Mouse (Mus musculus): Measurements from ENCODE around the gene Ap1m2.
A peak's percentile ranks its signal among the peaks of the same experiment; 100 is the strongest.

The Ap1m2 gene

GRCm38 (mm10) chr9:21312134-21312533, at the start of gene Ap1m2:
Gene Ap1m2, minus strand, starts transcription at chr9:21312337.
- no peak for DNase-seq (ENCODE audit: low read depth, low spot score)

- DNase-seq (ENCODE audit: low read depth, low spot score): peak; percentile 85
Measured at GRCm38 (mm10) chr9:21356981-21357718, 45.0 kb upstream of the Ap1m2 start.

GRCm38 (mm10) chr9:21354796-21355195, 42.7 kb upstream of the Ap1m2 start:
- DNase-seq (ENCODE audit: low read depth, low spot score): no peak

- no peak for DNase-seq (ENCODE audit: low read depth, low spot score)
Measured at GRCm38 (mm10) chr9:21353373-21353686, 41.2 kb upstream of the Ap1m2 start.

- DNase-seq (ENCODE audit: low read depth, low spot score): no peak
Measured at GRCm38 (mm10) chr9:21352463-21353372, 40.6 kb upstream of the Ap1m2 start.

GRCm38 (mm10) chr9:21351702-21352377, 39.7 kb upstream of the Ap1m2 start:
- DNase-seq (ENCODE audit: low read depth, low spot score): no peak

GRCm38 (mm10) chr9:21351178-21351577, 39.0 kb upstream of the Ap1m2 start:
- DNase-seq (ENCODE audit: low read depth, low spot score): no peak

GRCm38 (mm10) chr9:21348152-21348551, 36.0 kb upstream of the Ap1m2 start:
- DNase-seq (ENCODE audit: low read depth, low spot score): no peak

GRCm38 (mm10) chr9:21346627-21347365, 34.7 kb upstream of the Ap1m2 start:
- DNase-seq (ENCODE audit: low read depth, low spot score): no peak

GRCm38 (mm10) chr9:21340411-21340810, 28.3 kb upstream of the Ap1m2 start:
- no peak for DNase-seq (ENCODE audit: low read depth, low spot score)

GRCm38 (mm10) chr9:21337652-21338051, 25.5 kb upstream of the Ap1m2 start:
- DNase-seq (ENCODE audit: low read depth, low spot score): no peak

GRCm38 (mm10) chr9:21336491-21336890, 24.4 kb upstream of the Ap1m2 start:
- DNase-seq (ENCODE audit: low read depth, low spot score): no peak

- no peak for DNase-seq (ENCODE audit: low read depth, low spot score)
Measured at GRCm38 (mm10) chr9:21335391-21335790, 23.3 kb upstream of the Ap1m2 start.

GRCm38 (mm10) chr9:21334747-21335146, 22.6 kb upstream of the Ap1m2 start:
- no peak for DNase-seq (ENCODE audit: low read depth, low spot score)

- no peak for DNase-seq (ENCODE audit: low read depth, low spot score)
Measured at GRCm38 (mm10) chr9:21333523-21333922, 21.4 kb upstream of the Ap1m2 start.

GRCm38 (mm10) chr9:21332161-21333061, 20.3 kb upstream of the Ap1m2 start:
- no peak for DNase-seq (ENCODE audit: low read depth, low spot score)

- DNase-seq (ENCODE audit: low read depth, low spot score): no peak
Measured at GRCm38 (mm10) chr9:21331365-21332140, 19.4 kb upstream of the Ap1m2 start.

- no peak for DNase-seq (ENCODE audit: low read depth, low spot score)
Measured at GRCm38 (mm10) chr9:21329699-21330289, 17.7 kb upstream of the Ap1m2 start.

GRCm38 (mm10) chr9:21329041-21329440, 16.9 kb upstream of the Ap1m2 start:
- DNase-seq (ENCODE audit: low read depth, low spot score): no peak

Data from forelimb bud, embryonic 11.5 days (tissue).